Mouse (Mus musculus) midbrain, embryonic 10.5 days (tissue): ENCODE data around the gene Cwc22. TPM values are rescaled to one million over a fixed set of nuclear protein-coding genes. Genes with fewer than 3 reads are reported as not detected.

Experiments
- DNase-seq: peaks from one replicate; pipeline ENCODE4 v3.0.0-alpha.2; 2017; ENCODE audit warnings: low spot score
- H3K27ac ChIP-seq: fragments of 300-500 bp; sonication (generic); replicated peaks from 2 replicates; pipeline ENCODE4 v1.5.1; 2016; ENCODE audit warnings: mild to moderate bottlenecking
- H3K27me3 ChIP-seq: fragments of 300-500 bp; sonication (generic); 2 replicates; pipeline ENCODE4 v1.6.1; 2016; ENCODE audit warnings: low read depth, mild to moderate bottlenecking; ENCODE audit not compliant: poor library complexity, severe bottlenecking
- H3K36me3 ChIP-seq: fragments of 300-500 bp; sonication (generic); 2 replicates; pipeline ENCODE4 v1.6.1; 2016; ENCODE audit warnings: mild to moderate bottlenecking, moderate library complexity
- H3K4me1 ChIP-seq: fragments of 300-500 bp; sonication (generic); 2 replicates; pipeline ENCODE4 v1.6.1; 2016
- H3K4me3 ChIP-seq: fragments of 300-500 bp; sonication (generic); 2 replicates; pipeline ENCODE4 v1.5.1; 2016; ENCODE audit warnings: mild to moderate bottlenecking, moderate library complexity
- H3K9me3 ChIP-seq: fragments of 300-500 bp; sonication (generic); replicated peaks from 2 replicates; pipeline ENCODE4 v1.6.1; 2016; ENCODE audit warnings: mild to moderate bottlenecking
- WGBS: fragments of 180-500 bp; shearing (Covaris S2); methylation state at CpG from one replicate; pipeline ENCODE4 v1.1.7; 2016; 5-methylcytosine and 5-hydroxymethylcytosine counted together
- polyA plus RNA-seq: library from polyadenylated mRNA; unstranded; fragments of >200 nt; fragmentation: Nextera tagmentation; extraction: Ambion mirVana; gene quantifications from 2 replicates; pipeline ENCODE4 v1.2.1, GENCODE M21; 2016

Cwc22 gene
- polyA plus RNA-seq, 1 experiment from 2014 or later, result 38.6 TPM

GRCm38 (mm10) chr2:77934138-77934537 lies 12.0 kb downstream of the Cwc22 start:
- no peak overlapping the region for H3K4me3 ChIP-seq
- 96% methylated on average over 4 of the region's 4 CpGs for whole genome bisulfite sequencing
- H3K27ac ChIP-seq, result no peak overlapping the region
- DNase-seq, result no peak
- no peaks in the 10 kb centered on the region for H3K4me1 ChIP-seq
- H3K9me3 ChIP-seq, result no peaks in the 10 kb centered on the region
- H3K27me3 ChIP-seq, result no peaks in the 10 kb centered on the region
- peaks cover 80% of the 10 kb centered on the region for H3K36me3 ChIP-seq

- Histone ChIP-seq H3K4me3 (no peak overlapping the region), H3K27ac (no peak overlapping the region), H3K9me3 (no peaks in the 10 kb centered on the region), H3K4me1 (no peaks in the 10 kb centered on the region), H3K27me3 (no peaks in the 10 kb centered on the region), H3K36me3 (peaks cover 84% of the 10 kb centered on the region)
- DNase-seq, result no peak
- WGBS, result 73% methylated on average over 2 of the region's 2 CpGs
Observed at GRCm38 (mm10) chr2:77933630-77934029, 12.5 kb downstream of the Cwc22 start.

GRCm38 (mm10) chr2:77931958-77932357 lies 14.2 kb downstream of the Cwc22 start:
- no peaks in the 10 kb centered on the region for H3K27me3 ChIP-seq
- no peaks in the 10 kb centered on the region for H3K4me1 ChIP-seq
- no peak overlapping the region for H3K27ac ChIP-seq
- no peak overlapping the region for H3K4me3 ChIP-seq
- peaks cover 98% of the 10 kb centered on the region for H3K36me3 ChIP-seq
- WGBS, result 97% methylated on average over 1 of the region's 1 CpGs
- H3K9me3 ChIP-seq, result no peaks in the 10 kb centered on the region
- DNase-seq, result no peak

GRCm38 (mm10) chr2:77928352-77928751 lies 17.8 kb downstream of the Cwc22 start:
- no peaks in the 10 kb centered on the region for H3K4me1 ChIP-seq
- WGBS, result 98% methylated on average over 10 of the region's 10 CpGs
- peaks cover 94% of the 10 kb centered on the region for H3K36me3 ChIP-seq

GRCm38 (mm10) chr2:77926468-77926867 lies 19.7 kb downstream of the Cwc22 start:
- Histone ChIP-seq H3K4me3 (no peak overlapping the region), H3K27ac (no peak overlapping the region), H3K36me3 (peaks cover 94% of the 10 kb centered on the region), H3K4me1 (no peaks in the 10 kb centered on the region), H3K9me3 (no peaks in the 10 kb centered on the region), H3K27me3 (no peaks in the 10 kb centered on the region)
- WGBS, result 95% methylated on average over 7 of the region's 7 CpGs
- no peak for DNase-seq

More at GRCm38 (mm10) chr2:77928352-77928751, 17.8 kb downstream of the Cwc22 start:
- Histone ChIP-seq H3K4me3 (no peak overlapping the region), H3K27ac (no peak overlapping the region), H3K27me3 (no peaks in the 10 kb centered on the region), H3K9me3 (no peaks in the 10 kb centered on the region)
- no peak for DNase-seq

- no peak overlapping the region for H3K4me3 ChIP-seq
- no peak overlapping the region for H3K27ac ChIP-seq
- 96% methylated on average over 2 of the region's 2 CpGs for WGBS
- no peak for DNase-seq
- H3K4me1 ChIP-seq, result no peaks in the 10 kb centered on the region
- no peaks in the 10 kb centered on the region for H3K27me3 ChIP-seq
- peaks cover 94% of the 10 kb centered on the region for H3K36me3 ChIP-seq
- no peaks in the 10 kb centered on the region for H3K9me3 ChIP-seq
Observed at GRCm38 (mm10) chr2:77925997-77926396, 20.2 kb downstream of the Cwc22 start.

- no peak overlapping the region for H3K27ac ChIP-seq
- peaks cover 94% of the 10 kb centered on the region for H3K36me3 ChIP-seq
- no peaks in the 10 kb centered on the region for H3K9me3 ChIP-seq
- WGBS, result 79% methylated on average over 7 of the region's 7 CpGs
- no peak overlapping the region for H3K4me3 ChIP-seq
- DNase-seq, result no peak
- H3K4me1 ChIP-seq, result no peaks in the 10 kb centered on the region
- H3K27me3 ChIP-seq, result no peaks in the 10 kb centered on the region
Observed at GRCm38 (mm10) chr2:77925187-77925924, 20.8 kb downstream of the Cwc22 start.

GRCm38 (mm10) chr2:77924003-77924402 lies 22.2 kb downstream of the Cwc22 start:
- WGBS, result 97% methylated on average over 3 of the region's 3 CpGs
- Histone ChIP-seq H3K36me3 (peaks cover 93% of the 10 kb centered on the region), H3K4me1 (no peaks in the 10 kb centered on the region), H3K9me3 (no peaks in the 10 kb centered on the region), H3K4me3 (no peak overlapping the region), H3K27me3 (no peaks in the 10 kb centered on the region), H3K27ac (no peak overlapping the region)
- DNase-seq, result no peak

- no peak overlapping the region for H3K27ac ChIP-seq
- no peaks in the 10 kb centered on the region for H3K9me3 ChIP-seq
- no peak overlapping the region for H3K4me3 ChIP-seq
- peaks cover 91% of the 10 kb centered on the region for H3K36me3 ChIP-seq
- H3K27me3 ChIP-seq, result no peaks in the 10 kb centered on the region
- WGBS, result 96% methylated on average over 8 of the region's 8 CpGs
- DNase-seq, result no peak
- H3K4me1 ChIP-seq, result no peaks in the 10 kb centered on the region
Observed at GRCm38 (mm10) chr2:77923182-77923581, 23.0 kb downstream of the Cwc22 start.

- no peaks in the 10 kb centered on the region for H3K27me3 ChIP-seq
- H3K36me3 ChIP-seq, result peaks cover 88% of the 10 kb centered on the region
- 93% methylated on average over 4 of the region's 4 CpGs for WGBS
Observed at GRCm38 (mm10) chr2:77921307-77921706, 24.9 kb downstream of the Cwc22 start.

GRCm38 (mm10) chr2:77920621-77921020 lies 25.6 kb downstream of the Cwc22 start:
- H3K4me3 ChIP-seq, result no peak overlapping the region
- 92% methylated on average over 2 of the region's 2 CpGs for WGBS
- no peaks in the 10 kb centered on the region for H3K4me1 ChIP-seq
- peaks cover 90% of the 10 kb centered on the region for H3K36me3 ChIP-seq
- no peak overlapping the region for H3K27ac ChIP-seq
- no peaks in the 10 kb centered on the region for H3K27me3 ChIP-seq
- no peaks in the 10 kb centered on the region for H3K9me3 ChIP-seq
- DNase-seq, result no peak

More at GRCm38 (mm10) chr2:77921307-77921706, 24.9 kb downstream of the Cwc22 start:
- DNase-seq, result no peak
- Histone ChIP-seq H3K4me1 (no peaks in the 10 kb centered on the region), H3K9me3 (no peaks in the 10 kb centered on the region), H3K4me3 (no peak overlapping the region), H3K27ac (no peak overlapping the region)

GRCm38 (mm10) chr2:77918474-77918873 lies 27.7 kb downstream of the Cwc22 start:
- DNase-seq, result no peak
- Histone ChIP-seq H3K27me3 (no peaks in the 10 kb centered on the region), H3K9me3 (no peaks in the 10 kb centered on the region), H3K27ac (no peak overlapping the region), H3K4me3 (no peak overlapping the region), H3K36me3 (peaks cover 92% of the 10 kb centered on the region), H3K4me1 (no peaks in the 10 kb centered on the region)
- WGBS, result 86% methylated on average over 3 of the region's 3 CpGs

- Histone ChIP-seq H3K27me3 (no peaks in the 10 kb centered on the region), H3K4me1 (no peaks in the 10 kb centered on the region), H3K27ac (no peak overlapping the region), H3K9me3 (no peaks in the 10 kb centered on the region), H3K4me3 (no peak overlapping the region), H3K36me3 (peaks cover 92% of the 10 kb centered on the region)
- WGBS, result 87% methylated on average over 2 of the region's 2 CpGs
- DNase-seq, result no peak
Observed at GRCm38 (mm10) chr2:77918006-77918405, 28.2 kb downstream of the Cwc22 start.
